Mouse (Mus musculus) v-Abl transformed pro-B cells (cell line): Measurements from ENCODE around the gene Ddx55.
"Not testable (repeated sequence)": the region's sequence is repeated elsewhere in the genome, so short reads cannot be mapped to it uniquely, and the experiment has no call there.

ENCODE experiments used
- in situ Hi-C, 2 experiments: fragments of 400-800 bp; cut with MboI; formaldehyde crosslinking; loops; one replicate each; pipeline ENCODE4 v1.15.1; 2025; ENCODE audit not compliant: unreplicated experiment in 2 of 2

Ddx55 gene

GRCm38 (mm10) chr5:124536776-124537175 is 15.9 kb upstream of the Ddx55 start:
- in situ Hi-C loops, result loop anchor here in 1 of 2 experiments (5.0 kb wide), 1 partner anchor 99 kb away; the partner anchor contains the start of gene Kmt5a

GRCm38 (mm10) chr5:124538813-124539792 is 13.6 kb upstream of the Ddx55 start:
- in situ Hi-C loops, result loop anchor here in 1 of 2 experiments (5.0 kb wide), 1 partner anchor 102 kb away; the partner anchor contains the start of gene Kmt5a

GRCm38 (mm10) chr5:124539905-124540304 is 12.8 kb upstream of the Ddx55 start:
- in situ Hi-C loops, result loop anchor here in 1 of 2 experiments (5.0 kb wide), 1 partner anchor 103 kb away; the partner anchor contains the start of gene Kmt5a

GRCm38 (mm10) chr5:124540383-124540786 is 12.3 kb upstream of the Ddx55 start, which contains the start of gene Tmed2:
Tmed2 (plus strand) TSS chr5:124540695.
- in situ Hi-C loops, result no loop called here

GRCm38 (mm10) chr5:124540905-124541601 is 11.6 kb upstream of the Ddx55 start:
- in situ Hi-C loops, result no loop called here

- in situ Hi-C loops, result no loop called here
Observed at GRCm38 (mm10) chr5:124541602-124541973, 11.1 kb upstream of the Ddx55 start.

GRCm38 (mm10) chr5:124550737-124551136 is 1.9 kb upstream of the Ddx55 start:
- in situ Hi-C loops, result loop anchor here in 1 of 2 experiments (5.0 kb wide), 1 partner anchor 193 kb away; no protein-coding TSS in a partner anchor

GRCm38 (mm10) chr5:124551349-124552093 is 1.1 kb upstream of the Ddx55 start:
- in situ Hi-C loops, result loop anchor here in 1 of 2 experiments (5.0 kb wide), 1 partner anchor 194 kb away; no protein-coding TSS in a partner anchor

- in situ Hi-C loops, result loop anchor here in 1 of 2 experiments (5.0 kb wide), 1 partner anchor 195 kb away; no protein-coding TSS in a partner anchor
Observed at GRCm38 (mm10) chr5:124552094-124552472, 581 bp upstream of the Ddx55 start.

GRCm38 (mm10) chr5:124553607-124554006 is 943 bp downstream of the Ddx55 start:
- in situ Hi-C loops, result loop anchor here in 1 of 2 experiments (5.0 kb wide), 1 partner anchor 196 kb away; no protein-coding TSS in a partner anchor

- in situ Hi-C loops, result no loop called here
Observed at GRCm38 (mm10) chr5:124555145-124555544, 2.5 kb downstream of the Ddx55 start.

GRCm38 (mm10) chr5:124571068-124571467 is 18.4 kb downstream of the Ddx55 start:
- in situ Hi-C loops, result no loop called here

- in situ Hi-C loops, result no loop called here
Observed at GRCm38 (mm10) chr5:124575467-124575866, 22.8 kb downstream of the Ddx55 start.

- in situ Hi-C loops, result no loop called here
Observed at GRCm38 (mm10) chr5:124578633-124579317, 26.1 kb downstream of the Ddx55 start, which contains the start of the genes Eif2b1 and Gtf2h3. Eif2b1 (minus strand) TSS chr5:124579131. Gtf2h3 (plus strand) TSS chr5:124579140.

GRCm38 (mm10) chr5:124582515-124582914 is 29.9 kb downstream of the Ddx55 start:
- in situ Hi-C loops, result no loop called here

GRCm38 (mm10) chr5:124592768-124593167 is 40.1 kb downstream of the Ddx55 start:
- in situ Hi-C loops, result no loop called here

- in situ Hi-C loops, result no loop called here
Observed at GRCm38 (mm10) chr5:124598224-124599174, 45.8 kb downstream of the Ddx55 start.

- in situ Hi-C loops, result not testable (repeated sequence)
Observed at GRCm38 (mm10) chr5:124599726-124600125, 47.1 kb downstream of the Ddx55 start.
